Mouse (Mus musculus): ENCODE measurements around the gene Vps8.

DNA sequence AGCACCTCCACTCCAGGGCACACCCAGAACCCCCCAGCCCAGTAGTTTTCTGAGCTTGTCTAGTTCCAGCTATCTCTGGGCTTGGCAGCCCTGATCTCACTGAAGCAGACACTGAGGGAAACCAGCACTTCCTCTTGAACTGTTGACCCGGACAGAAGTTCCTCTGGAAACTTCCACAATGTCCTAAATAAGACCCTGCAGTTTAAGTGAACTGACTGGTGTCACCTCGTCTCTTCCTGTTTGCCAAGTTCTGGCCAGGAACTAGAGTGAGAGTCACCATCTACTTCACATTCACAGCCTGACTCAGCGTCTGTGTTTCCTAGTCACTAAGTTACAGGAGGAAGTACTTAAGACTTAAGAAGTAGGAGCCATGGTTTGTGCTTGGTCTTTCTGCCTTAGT lies 219.0 kb downstream of the Vps8 start:
- TF ChIP-seq CTCF (IDR thresholded peaks at IDR 0.05; ENCODE audit: borderline replicate concordance, insufficient read depth, low read length) (no peak), POLR2A (IDR thresholded peaks at IDR 0.05; ENCODE audit: low read depth, low read length) (no peak)
